In genomic region chr5:124629641-124630040, GRCm38 (mm10) we compare ENCODE assay signal across 8 mouse cellular contexts. TPM values are rescaled to one million over a fixed set of nuclear protein-coding genes. Genes with fewer than 3 reads are reported as not detected.
DNase-seq lines count a peak whose midpoint lies in the region; ATAC-seq and TF ChIP-seq lines count a peak whose summit lies in the region.

No protein-coding gene starts in this region.

- H3K4me1 ChIP-seq in forebrain, postnatal 0 days (ENCODE audit: insufficient read depth), result peaks cover 10% of the 10 kb centered on the region
- peaks cover 22% of the 10 kb centered on the region for H3K4me1 ChIP-seq in limb, embryonic 10.5 days

- TF ChIP-seq POLR2A in myocyte (IDR thresholded peaks at IDR 0.05; ENCODE audit: insufficient read length, low read depth), result no peak

- H3K9me3 ChIP-seq in forebrain, postnatal 0 days (ENCODE audit: low read length), result no peaks in the 10 kb centered on the region
- no peaks in the 10 kb centered on the region for H3K9me3 ChIP-seq in limb, embryonic 10.5 days (replicated peaks)

- peaks cover 10% of the 10 kb centered on the region for H3K79me3 ChIP-seq in C2C12 (ENCODE audit: low read depth)

- H3K79me2 ChIP-seq in C2C12 (ENCODE audit: control insufficient read depth, insufficient read depth), result peaks cover 33% of the 10 kb centered on the region
- peaks cover 24% of the 10 kb centered on the region for H3K79me2 ChIP-seq in myocyte (ENCODE audit: control insufficient read depth, insufficient read depth)

- H3K36me3 ChIP-seq in C2C12 (ENCODE audit: control insufficient read depth, insufficient read depth) (peaks cover 4% of the 10 kb centered on the region), myocyte (ENCODE audit: control insufficient read depth, insufficient read depth) (peaks cover 8% of the 10 kb centered on the region)
- peaks cover 23% of the 10 kb centered on the region for H3K36me3 ChIP-seq in forebrain, postnatal 0 days (ENCODE audit: insufficient read depth)
- peaks cover 23% of the 10 kb centered on the region for H3K36me3 ChIP-seq in limb, embryonic 10.5 days

- H3K4me2 ChIP-seq in forebrain, postnatal 0 days (ENCODE audit: low read depth), result peak overlapping the region; percentile 82
- peak overlapping the region; percentile 95 for H3K4me2 ChIP-seq in myocyte (ENCODE audit: low read depth)

- H3ac ChIP-seq in C2C12 (ENCODE audit: control insufficient read depth, insufficient read length, low read depth) (peak overlapping the region; percentile 95), myocyte (ENCODE audit: control insufficient read depth, insufficient read length) (peak overlapping the region; percentile 84)

- 36% methylated on average over 11 of the region's 11 CpGs for WGBS in forebrain, postnatal 0 days
- WGBS in limb, embryonic 10.5 days, result 30% methylated on average over 11 of the region's 11 CpGs

- DNase-seq in cerebellum, adult 9-11 months, result peak; percentile 31
- no peak for DNase-seq in cerebellum, postnatal 4 days (ENCODE audit: low spot score in 2 of 2)
- DNase-seq in forebrain, postnatal 0 days, result no peak
- DNase-seq in limb, embryonic 10.5 days (ENCODE audit: low spot score), result no peak
- no peak for DNase-seq in yolk sac, embryonic 10.5 days (ENCODE audit: low spot score)

- H3K4me3 ChIP-seq in C2C12 (ENCODE audit: insufficient read depth, poor library complexity, severe bottlenecking) (peak overlapping the region; percentile 72), myocyte (peak overlapping the region; percentile 76)
- H3K4me3 ChIP-seq in forebrain, postnatal 0 days (ENCODE audit: low read depth, low read length), result peak overlapping the region; percentile 94
- H3K4me3 ChIP-seq in limb, embryonic 10.5 days, result peak overlapping the region; percentile 100

- H3K27ac ChIP-seq in forebrain, postnatal 0 days (ENCODE audit: low read depth, low read length), result no peak overlapping the region
- H3K27ac ChIP-seq in limb, embryonic 10.5 days, result peak overlapping the region; percentile 85; the same call in 1 of the 2 replicates

- ATAC-seq in forebrain, postnatal 0 days, result no peak
- no peak for ATAC-seq in activated CD4-positive, CD25-positive, alpha-beta regulatory T cell, adult 4 months

- H3K9ac ChIP-seq in forebrain, postnatal 0 days, result peak overlapping the region; percentile 81

- H3K27me3 ChIP-seq in C2C12 (ENCODE audit: control insufficient read depth, insufficient read depth, insufficient read length) (no peaks in the 10 kb centered on the region), myocyte (ENCODE audit: control insufficient read depth, insufficient read depth, insufficient read length) (no peaks in the 10 kb centered on the region)
- no peaks in the 10 kb centered on the region for H3K27me3 ChIP-seq in forebrain, postnatal 0 days (ENCODE audit: insufficient read depth, low read length)
- H3K27me3 ChIP-seq in limb, embryonic 10.5 days (ENCODE audit: low read depth, poor library complexity, severe bottlenecking), result no peaks in the 10 kb centered on the region

- no peak for TF ChIP-seq CTCF in C2C12 (IDR thresholded peaks at IDR 0.05; ENCODE audit: control insufficient read depth, insufficient read depth, insufficient read length)
- TF ChIP-seq CTCF in forebrain, postnatal 0 days (IDR thresholded peaks at IDR 0.05; ENCODE audit: low read depth), result no peak

TF ChIP-seq in C2C12, 6 proteins besides CTCF, POLR2A, EP300 and RAD21:
- no peak for TF ChIP-seq CEBPB (IDR thresholded peaks at IDR 0.05; ENCODE audit: low read depth)
- TF ChIP-seq USF1 (IDR thresholded peaks at IDR 0.05; ENCODE audit: low read depth), result no peak
- no peak for TF ChIP-seq FOSL1 (IDR thresholded peaks at IDR 0.05; ENCODE audit: insufficient read depth, low read length, poor library complexity, severe bottlenecking)
- TF ChIP-seq MAX (IDR thresholded peaks at IDR 0.05), result no peak
- TF ChIP-seq MYOD1 (IDR thresholded peaks at IDR 0.05; ENCODE audit: control insufficient read depth, insufficient read length, low read depth), result no peak

TF ChIP-seq in myocyte, 11 proteins besides CTCF, POLR2A, EP300 and RAD21:
- no peak for TF ChIP-seq USF1 (IDR thresholded peaks at IDR 0.05; ENCODE audit: low read depth)
- TF ChIP-seq CEBPB (IDR thresholded peaks at IDR 0.05; ENCODE audit: insufficient read depth, poor library complexity, severe bottlenecking), result no peak
- no peak for TF ChIP-seq REST (IDR thresholded peaks at IDR 0.05; ENCODE audit: insufficient read depth, insufficient read length)
- TF ChIP-seq TCF12 (IDR thresholded peaks at IDR 0.05; ENCODE audit: insufficient read depth, poor library complexity, severe bottlenecking), result no peak
- TF ChIP-seq SRF (IDR thresholded peaks at IDR 0.05; ENCODE audit: control insufficient read depth, insufficient read length, low read depth), result no peak
- no peak for TF ChIP-seq MAX (IDR thresholded peaks at IDR 0.05; ENCODE audit: low read depth)
- TF ChIP-seq MYOD1 (IDR thresholded peaks at IDR 0.05; ENCODE audit: control insufficient read depth in 1 of 3, insufficient read length in 2 of 3, low read depth in 2 of 3), result no peak
- TF ChIP-seq TCF3 (IDR thresholded peaks at IDR 0.05; ENCODE audit: insufficient read length, low read depth), result no peak
- TF ChIP-seq MYOG (IDR thresholded peaks at IDR 0.05; ENCODE audit: control insufficient read depth in 1 of 3, insufficient read depth in 1 of 3, insufficient read length in 2 of 3, low read depth in 2 of 3), result no peak
- TF ChIP-seq E2F4 (IDR thresholded peaks at IDR 0.05; ENCODE audit: insufficient read depth), result no peak
- no peak for TF ChIP-seq POLR2AphosphoS2 (IDR thresholded peaks at IDR 0.05; ENCODE audit: insufficient read length, low read depth)

RNA-seq across cellular contexts. Expression of gene Atp6v0a2, which starts 1.3 kb away (rescaled TPM):
- polyA plus RNA-seq in C2C12 (2012; fragmentation: generic; extraction: Trizol), result 22.8 TPM
- 18.0 and 21.2 TPM in 2 replicates for total RNA-seq in forebrain, postnatal 0 days (2014; rRNA removed)
- 13.9 and 20.1 TPM in 2 replicates for polyA plus RNA-seq in forebrain, postnatal 0 days (2015; fragmentation: Nextera tagmentation; extraction: Ambion mirVana)
- polyA plus RNA-seq in limb, embryonic 10.5 days (2016; fragmentation: Nextera tagmentation; extraction: Ambion mirVana), result 41.5 and 50.7 TPM in 2 replicates
- 31.8 TPM for polyA plus RNA-seq in myocyte (2012; fragmentation: generic; extraction: Trizol)
- 10 to 100 TPM; 25.5 to 32.0 TPM for polyA plus RNA-seq in activated CD4-positive, CD25-positive, alpha-beta regulatory T cell, adult 4 months (2017; shearing (Covaris generic))

RNA-seq across cellular contexts. Expression of gene Gtf2h3, which starts 50.7 kb away (rescaled TPM):
- polyA plus RNA-seq in C2C12 (2012; fragmentation: generic; extraction: Trizol) (34.0 TPM), myocyte (2012; fragmentation: generic; extraction: Trizol) (25.3 TPM)
- total RNA-seq in forebrain, postnatal 0 days (2014; rRNA removed), result 33.2 and 38.9 TPM in 2 replicates
- 26.1 and 35.0 TPM in 2 replicates for polyA plus RNA-seq in forebrain, postnatal 0 days (2015; fragmentation: Nextera tagmentation; extraction: Ambion mirVana)
- 115 TPM in 2 replicates for polyA plus RNA-seq in limb, embryonic 10.5 days (2016; fragmentation: Nextera tagmentation; extraction: Ambion mirVana)
- 10 to 100 TPM; 52.7 to 61.3 TPM for polyA plus RNA-seq in activated CD4-positive, CD25-positive, alpha-beta regulatory T cell, adult 4 months (2017; shearing (Covaris generic))

RNA-seq across cellular contexts. Expression of gene Eif2b1, which starts 50.7 kb away (rescaled TPM):
- 43.0 TPM for polyA plus RNA-seq in C2C12 (2012; fragmentation: generic; extraction: Trizol)
- 39.9 and 55.1 TPM in 2 replicates for total RNA-seq in forebrain, postnatal 0 days (2014; rRNA removed)
- 59.3 and 64.1 TPM in 2 replicates for polyA plus RNA-seq in forebrain, postnatal 0 days (2015; fragmentation: Nextera tagmentation; extraction: Ambion mirVana)
- 89.6 and 98.8 TPM in 2 replicates for polyA plus RNA-seq in limb, embryonic 10.5 days (2016; fragmentation: Nextera tagmentation; extraction: Ambion mirVana)
- polyA plus RNA-seq in myocyte (2012; fragmentation: generic; extraction: Trizol), result 37.6 TPM
- 10 to 100 TPM; 49.2 to 55.6 TPM for polyA plus RNA-seq in activated CD4-positive, CD25-positive, alpha-beta regulatory T cell, adult 4 months (2017; shearing (Covaris generic))
